Mouse (Mus musculus) liver, embryonic 16.5 days (tissue): ENCODE data around the gene Gtsf1l. TPM values are rescaled to one million over a fixed set of nuclear protein-coding genes. Genes with fewer than 3 reads are reported as not detected.
A peak's percentile ranks its signal among the peaks of the same experiment; 100 is the strongest.

Experiments
- ATAC-seq: fragments of 200-750 bp; cut with Nextera tagmentation; 2 replicates; pipeline ENCODE4 v1.8.0; 2017; ENCODE audit warnings: low read depth, mild to moderate bottlenecking, moderate number of reproducible peaks, moderate library complexity
- H3K27ac ChIP-seq: fragments of 300-500 bp; sonication (generic); 2 replicates; pipeline ENCODE4 v1.5.1; 2014; ENCODE audit warnings: mild to moderate bottlenecking, low read length
- H3K27me3 ChIP-seq: fragments of 300-500 bp; sonication (generic); 2 replicates; pipeline ENCODE4 v1.6.1; 2014; ENCODE audit warnings: low read depth, low read length, mixed read lengths; ENCODE audit not compliant: control insufficient read depth, insufficient read depth
- H3K36me3 ChIP-seq: fragments of 300-500 bp; sonication (generic); 2 replicates; pipeline ENCODE4 v1.6.1; 2014; ENCODE audit warnings: mild to moderate bottlenecking; ENCODE audit not compliant: control insufficient read depth, insufficient read depth
- H3K4me1 ChIP-seq: fragments of 300-500 bp; sonication (generic); 2 replicates; pipeline ENCODE4 v1.6.1; 2014; ENCODE audit warnings: low read depth, low read length, mixed read lengths; ENCODE audit not compliant: control insufficient read depth
- H3K4me2 ChIP-seq: fragments of 300-500 bp; sonication (generic); 2 replicates; pipeline ENCODE4 v1.6.1; 2014; ENCODE audit warnings: low read depth, low read length, mixed read lengths
- H3K4me3 ChIP-seq: fragments of 300-500 bp; sonication (generic); 2 replicates; pipeline ENCODE4 v1.5.1; 2014; ENCODE audit warnings: low read depth, mild to moderate bottlenecking, low read length
- H3K9ac ChIP-seq: fragments of 300-500 bp; sonication (generic); 2 replicates; pipeline ENCODE4 v1.6.1; 2014; ENCODE audit warnings: low read depth, low read length
- H3K9me3 ChIP-seq: fragments of 300-500 bp; sonication (generic); replicated peaks from 2 replicates; pipeline ENCODE4 v1.6.1; 2016; ENCODE audit warnings: low read length; ENCODE audit not compliant: control insufficient read depth
- WGBS: fragments of 180-500 bp; shearing (Covaris S2); extraction: QIAGEN DNeasy Blood & Tissue Kit; methylation state at CpG from one replicate; pipeline ENCODE4 v1.1.7; 2014; ENCODE audit not compliant: insufficient replicate concordance; 5-methylcytosine and 5-hydroxymethylcytosine counted together
- microRNA-seq: library from miRNA; unstranded; fragments of <30 nt; microRNA quantifications from one replicate; pipeline ENCODE4, GENCODE M21; 2016
- polyA plus RNA-seq: library from polyadenylated mRNA; unstranded; fragments of >200 nt; fragmentation: Nextera tagmentation; extraction: Ambion mirVana; gene quantifications from 2 replicates; pipeline ENCODE4 v1.2.1, GENCODE M21; 2015

Gtsf1l gene
- polyA plus RNA-seq, 1 experiment from 2014 or later: 0.11 TPM

DNA sequence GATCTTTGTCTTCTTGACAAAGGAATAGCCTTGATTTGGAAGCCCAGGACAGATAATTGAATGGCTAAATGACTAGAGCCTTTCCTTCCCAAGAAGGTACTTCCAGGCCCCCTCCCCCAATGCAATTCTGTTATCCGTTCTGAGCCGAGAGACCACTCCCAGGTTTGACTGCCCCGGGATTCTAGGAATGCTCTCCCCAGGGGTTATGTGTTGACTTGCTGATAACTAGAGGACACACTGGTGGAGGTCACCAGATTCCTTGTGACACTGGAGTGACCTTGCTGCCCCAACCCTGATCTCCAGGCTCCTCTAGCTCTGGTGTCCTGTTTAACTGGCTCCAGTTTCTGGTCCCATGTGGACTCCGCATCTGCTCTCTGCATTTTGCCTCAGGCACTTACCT is 35.6 kb downstream of the Gtsf1l start:
- WGBS: 64% methylated on average over 4 of the region's 4 CpGs
- peaks cover 1% of the 10 kb centered on the region; the same call in 1 of the 2 replicates for H3K36me3 ChIP-seq
- no peaks in the 10 kb centered on the region for H3K27me3 ChIP-seq
- H3K4me3 ChIP-seq: no peak overlapping the region
- no peak overlapping the region for H3K9ac ChIP-seq
- no peak overlapping the region for H3K27ac ChIP-seq
- H3K9me3 ChIP-seq: no peaks in the 10 kb centered on the region
- no peak for ATAC-seq
- H3K4me2 ChIP-seq: no peak overlapping the region
- H3K4me1 ChIP-seq: peaks cover 28% of the 10 kb centered on the region

DNA sequence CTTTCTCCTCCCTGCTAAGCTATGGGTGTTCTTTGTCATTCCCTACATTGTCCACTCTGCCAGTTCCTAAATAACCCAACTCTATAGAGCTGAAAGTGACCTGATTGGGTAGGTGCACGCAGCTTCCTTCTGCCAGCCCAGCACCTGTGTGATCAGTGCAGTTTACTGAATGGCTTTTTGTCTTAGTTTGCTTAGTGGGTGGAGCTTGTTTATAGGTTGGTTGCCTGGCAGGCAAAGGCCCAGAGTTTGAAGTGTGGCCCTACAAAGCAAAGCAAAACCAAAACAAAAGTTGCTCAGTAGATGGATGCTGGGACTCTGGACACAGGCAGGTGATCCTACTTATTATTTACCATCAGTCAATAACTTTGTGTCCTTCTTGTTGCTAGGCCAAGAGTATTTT is 36.0 kb downstream of the Gtsf1l start:
- ATAC-seq: no peak

DNA sequence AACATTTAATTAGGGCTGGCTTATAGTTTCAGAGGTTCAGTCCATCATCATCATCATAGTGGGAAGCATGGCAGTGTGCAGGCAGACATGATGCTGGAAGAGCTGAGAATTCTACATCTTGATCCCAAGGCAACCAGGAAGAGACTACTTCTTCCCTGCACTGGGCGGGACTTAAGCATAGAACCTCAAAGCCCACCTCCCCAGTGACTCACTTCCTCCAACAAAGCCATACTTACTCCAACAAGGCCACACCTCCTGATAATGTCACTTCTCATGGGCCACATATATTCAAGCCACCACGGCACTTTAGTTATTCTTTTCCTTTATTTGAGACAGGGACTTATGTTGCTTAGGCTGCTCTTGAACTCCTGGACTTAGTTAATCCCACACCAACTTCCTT is 38.5 kb downstream of the Gtsf1l start:
- ATAC-seq: no peak
- Histone ChIP-seq H3K9ac (no peak overlapping the region), H3K4me3 (no peak overlapping the region), H3K4me1 (peaks cover 6% of the 10 kb centered on the region), H3K27ac (no peak overlapping the region), H3K36me3 (peaks cover 15% of the 10 kb centered on the region), H3K27me3 (no peaks in the 10 kb centered on the region), H3K4me2 (no peak overlapping the region), H3K9me3 (no peaks in the 10 kb centered on the region)
- 73% methylated on average over 2 of the region's 2 CpGs for WGBS

More for the DNA sequence above, 36.0 kb downstream of the Gtsf1l start:
- no peaks in the 10 kb centered on the region for H3K27me3 ChIP-seq
- H3K4me1 ChIP-seq: peaks cover 24% of the 10 kb centered on the region
- H3K4me2 ChIP-seq: no peak overlapping the region
- H3K9me3 ChIP-seq: no peaks in the 10 kb centered on the region
- H3K27ac ChIP-seq: no peak overlapping the region
- no peak overlapping the region for H3K9ac ChIP-seq
- no peak overlapping the region for H3K4me3 ChIP-seq
- 73% methylated on average over 1 of the region's 1 CpGs for WGBS
- H3K36me3 ChIP-seq: peaks cover 3% of the 10 kb centered on the region; the same call in 1 of the 2 replicates

DNA sequence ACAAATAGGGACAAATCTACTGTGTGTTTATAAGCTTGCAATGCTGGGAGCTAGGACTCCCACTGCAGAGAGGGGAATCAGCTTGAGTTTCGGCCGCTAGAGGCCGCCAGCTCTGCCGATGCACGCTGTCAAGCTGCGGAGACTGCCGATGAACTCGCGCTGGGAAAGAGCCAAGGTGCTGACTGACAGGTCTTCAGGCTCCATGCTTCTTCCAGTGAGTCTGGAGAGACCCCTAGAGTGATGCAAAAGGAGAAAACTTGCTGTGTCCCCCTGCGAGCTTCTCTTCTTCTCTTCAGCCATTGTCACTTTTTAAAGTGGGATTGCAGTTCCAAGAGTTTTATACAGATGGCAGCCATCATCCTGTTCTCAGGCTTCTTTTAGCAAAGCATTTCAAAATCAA is 39.5 kb downstream of the Gtsf1l start:
- Histone ChIP-seq H3K4me1 (no peaks in the 10 kb centered on the region), H3K36me3 (peaks cover 20% of the 10 kb centered on the region), H3K27me3 (no peaks in the 10 kb centered on the region), H3K27ac (no peak overlapping the region), H3K9ac (no peak overlapping the region), H3K9me3 (no peaks in the 10 kb centered on the region), H3K4me3 (no peak overlapping the region), H3K4me2 (peak overlapping the region; percentile 45; the same call in 1 of the 2 replicates)
- peak; percentile 71; the same call in 1 of the 2 replicates for ATAC-seq
- 6% methylated on average over 10 of the region's 10 CpGs for WGBS

DNA sequence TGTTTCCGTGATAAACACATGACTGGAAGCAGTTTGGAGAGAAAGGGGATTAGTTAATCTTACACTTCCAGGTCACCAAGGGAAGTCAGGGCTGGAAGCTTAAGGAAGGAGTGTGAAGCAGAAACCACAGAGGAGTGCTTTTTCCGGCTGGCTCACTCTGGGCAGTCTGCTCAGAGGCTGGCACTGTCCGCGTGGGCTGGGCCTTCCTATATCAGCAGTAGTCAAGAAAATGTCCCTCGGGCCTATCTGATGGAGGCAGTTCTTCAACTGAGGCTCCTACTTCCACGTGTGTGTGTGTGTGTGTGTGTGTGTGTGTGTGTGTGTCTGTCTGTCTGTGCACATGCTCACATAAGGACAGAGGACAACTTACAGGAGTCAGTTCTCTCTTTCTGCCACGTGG is 47.7 kb downstream of the Gtsf1l start:
- H3K4me2 ChIP-seq: no peak overlapping the region
- no peaks in the 10 kb centered on the region for H3K27me3 ChIP-seq
- ATAC-seq: no peak
- no peak overlapping the region for H3K4me3 ChIP-seq
- H3K36me3 ChIP-seq: peaks cover 27% of the 10 kb centered on the region
- H3K27ac ChIP-seq: no peak overlapping the region
- H3K9me3 ChIP-seq: no peaks in the 10 kb centered on the region
- H3K4me1 ChIP-seq: no peaks in the 10 kb centered on the region; the same call in 1 of the 2 replicates
- no peak overlapping the region for H3K9ac ChIP-seq
- WGBS: 47% methylated on average over 7 of the region's 7 CpGs

Small RNA genes within 50 kb of the gene (microRNA-seq; reads per million reads assigned to microRNA genes)
- gene Gm22174: not detected
- not detected for gene Mir7003

Other genes starting within 250 kb of the Gtsf1l start
- gene Srsf6, start 156.3 kb downstream of the Gtsf1l start, polyA plus RNA-seq: 73.7 and 77.4 TPM in 2 replicates
- gene L3mbtl1, start 144.4 kb downstream of the Gtsf1l start, polyA plus RNA-seq: 0.04 TPM in 1 of 2 replicates, not detected in the other
- 4.6 and 5.8 TPM in 2 replicates for gene Sgk2, start 100.5 kb downstream of the Gtsf1l start, polyA plus RNA-seq
- 15.8 and 16.4 TPM in 2 replicates for gene Ift52, start 70.5 kb downstream of the Gtsf1l start, polyA plus RNA-seq
- gene Mybl2, start 33.2 kb downstream of the Gtsf1l start, polyA plus RNA-seq: 37.8 and 39.5 TPM in 2 replicates
- gene Tox2, start 115.3 kb upstream of the Gtsf1l start, polyA plus RNA-seq: 0.40 and 0.67 TPM in 2 replicates